Mouse (Mus musculus) right cerebral cortex, postnatal 14 days (tissue): ENCODE data around the gene Ppa2.

Source experiments
- DNase-seq: peaks from one replicate; pipeline ENCODE4 v3.0.0; 2022

Gene Ppa2

DNA sequence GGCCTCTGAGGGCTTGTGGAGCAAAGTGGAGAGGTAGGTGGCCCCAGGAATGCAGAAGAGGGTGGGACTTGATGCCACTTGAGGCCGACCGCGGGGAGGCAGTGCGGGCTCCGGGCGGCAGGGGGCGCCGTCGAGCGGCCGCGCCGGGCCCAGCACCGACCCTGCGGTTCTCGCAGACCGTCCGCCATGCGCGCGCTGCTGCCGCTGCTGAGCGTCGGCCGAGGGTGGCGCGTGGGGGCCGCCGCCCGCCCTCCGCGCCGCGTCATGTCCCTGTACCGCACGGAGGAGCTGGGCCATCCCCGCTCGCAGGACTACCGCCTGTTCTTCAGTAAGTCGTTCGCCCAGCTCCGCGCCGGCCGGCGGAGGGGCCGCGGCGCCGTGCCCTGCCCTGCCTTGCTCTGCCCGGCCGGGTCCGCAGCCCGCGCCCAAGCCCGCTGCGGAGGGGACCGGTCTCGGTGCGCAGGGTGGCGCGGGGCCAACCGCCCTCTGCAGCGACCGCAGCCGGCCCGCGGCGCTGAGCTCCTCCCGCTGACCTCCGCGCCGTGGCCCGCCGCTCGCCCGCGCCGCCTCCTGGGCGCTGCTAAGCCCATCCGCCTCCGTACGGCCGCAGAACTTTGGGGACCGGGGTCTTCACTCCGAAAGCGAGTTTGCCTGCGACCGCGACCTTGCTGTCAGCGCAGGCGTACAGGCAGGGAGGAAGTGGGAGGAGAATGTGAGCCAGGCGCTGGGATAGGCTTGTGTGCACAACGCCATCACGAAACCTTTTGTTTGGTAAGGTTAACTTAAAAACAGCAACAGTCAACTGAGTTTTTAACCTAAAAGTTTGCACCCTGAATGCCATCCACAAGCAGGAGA is at the start of gene Ppa2:
Ppa2 (plus strand) TSS at position 157 of the 855 bp plus-strand sequence.
- DNase-seq, result peak; percentile 73

DNA sequence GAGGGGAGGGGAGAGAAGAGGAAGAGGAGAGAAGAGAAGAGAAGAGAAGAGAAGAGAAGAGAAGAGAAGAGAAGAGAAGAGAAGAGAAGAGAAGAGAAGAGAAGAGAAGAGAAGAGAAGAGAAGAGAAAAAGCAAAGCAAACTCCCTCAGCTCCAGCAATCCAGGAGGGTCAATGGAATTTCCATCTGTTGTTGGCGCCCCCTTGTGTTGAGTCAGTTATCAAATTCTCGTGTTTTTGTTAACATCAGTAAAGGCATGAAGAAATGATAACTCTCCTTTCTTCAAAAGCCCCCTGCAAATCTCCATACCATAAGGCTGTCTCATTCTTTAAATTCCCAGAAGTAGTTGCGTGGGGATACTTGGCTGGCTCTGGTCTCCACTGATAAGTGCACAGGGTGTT is 38.0 kb upstream of the Ppa2 start:
- peak; percentile 91 for DNase-seq

DNA sequence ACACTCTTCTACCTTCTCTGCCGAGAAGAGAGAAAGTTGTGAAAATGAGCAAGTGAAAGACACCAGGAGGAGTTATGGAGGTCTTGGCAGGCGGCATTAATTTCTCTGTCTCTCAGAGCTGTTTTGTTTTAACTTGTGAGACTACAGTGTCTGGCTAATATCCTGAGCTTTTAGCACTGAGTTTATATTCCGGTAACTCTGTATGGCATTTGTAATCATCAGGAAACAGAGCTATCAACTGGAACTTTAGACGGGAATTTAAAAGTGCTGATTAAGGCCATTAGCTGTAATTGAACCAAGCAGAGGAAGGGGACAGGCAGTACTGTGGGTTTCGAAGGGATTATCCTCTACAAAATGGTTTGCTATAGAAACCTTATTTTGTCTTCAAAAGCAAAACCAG is 25.3 kb upstream of the Ppa2 start:
- no peak for DNase-seq

DNA sequence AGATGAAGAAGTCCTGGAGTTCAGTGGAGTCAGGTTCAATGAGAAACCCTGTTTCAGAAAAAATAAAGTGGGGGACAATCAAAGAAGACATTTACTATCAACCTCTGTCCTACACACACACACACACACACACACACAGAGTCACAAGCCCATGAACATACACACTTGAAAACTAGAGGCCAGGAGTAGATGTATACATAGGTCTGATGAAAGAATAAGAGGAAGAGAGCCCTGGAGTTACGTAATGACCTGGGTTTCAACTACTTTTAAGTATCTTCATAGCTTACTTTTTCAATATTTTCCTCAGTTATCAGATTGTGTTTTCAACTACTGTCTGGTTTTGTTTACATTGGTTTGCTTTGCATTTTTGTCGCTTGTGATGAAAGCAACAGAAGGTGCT is 21.1 kb upstream of the Ppa2 start:
- no peak for DNase-seq

DNA sequence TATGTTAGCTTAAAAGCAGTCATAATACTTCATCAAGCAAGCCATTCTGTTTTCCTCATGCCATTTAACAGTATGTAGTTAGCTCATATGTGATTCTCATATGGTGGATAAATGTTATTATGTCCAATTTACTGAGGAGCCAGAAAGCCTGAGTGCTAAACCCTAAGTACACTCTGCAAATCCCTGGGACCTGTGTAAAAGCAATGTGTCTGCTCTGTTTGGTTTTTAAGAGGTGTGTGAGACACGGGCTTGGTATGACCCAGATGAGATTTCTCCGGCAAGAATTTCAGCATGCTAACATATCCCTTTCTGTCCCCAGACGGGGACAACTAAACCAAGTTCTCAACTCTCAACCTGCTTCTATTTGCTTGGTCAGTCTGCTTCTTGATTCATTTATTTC is 5.6 kb upstream of the Ppa2 start:
- DNase-seq, result no peak

DNA sequence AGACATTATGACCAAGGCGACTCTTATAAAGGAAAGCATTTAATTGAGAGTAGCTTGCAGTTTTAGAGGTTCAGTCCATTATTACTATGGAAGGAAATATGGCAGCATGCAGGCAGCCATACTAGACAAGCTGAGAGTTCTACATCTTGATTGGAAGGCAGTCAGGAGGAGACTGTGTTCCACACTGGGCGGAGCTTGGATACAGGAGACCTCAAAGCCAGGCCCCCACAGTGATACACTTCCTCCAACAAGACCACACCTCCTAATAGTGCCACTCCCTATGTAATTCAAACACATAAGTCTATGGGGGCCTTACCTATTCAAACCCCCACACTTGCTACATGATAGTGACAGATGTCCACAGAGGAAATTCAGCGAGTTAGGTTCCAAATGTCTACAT is 1.5 kb upstream of the Ppa2 start:
- no peak for DNase-seq

DNA sequence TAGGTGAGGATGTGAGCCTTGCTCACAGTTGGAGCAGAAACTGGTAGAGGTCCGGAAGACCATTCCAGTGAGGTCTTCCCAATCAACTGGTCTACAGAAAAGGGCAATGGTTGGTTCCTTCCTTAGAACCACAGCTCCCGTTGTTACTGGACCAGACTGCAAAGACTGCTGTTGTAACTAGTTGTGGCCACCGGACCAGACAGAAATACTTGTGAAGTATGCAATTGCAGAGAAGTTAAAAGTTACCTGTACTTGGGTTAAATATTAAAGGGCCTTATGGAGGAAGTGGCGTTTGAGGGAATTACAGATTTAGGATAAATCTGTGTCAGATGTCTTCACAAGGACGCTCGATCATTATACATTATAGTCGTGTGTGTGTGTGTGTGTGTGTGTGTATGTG is 551 bp upstream of the Ppa2 start:
- no peak for DNase-seq

DNA sequence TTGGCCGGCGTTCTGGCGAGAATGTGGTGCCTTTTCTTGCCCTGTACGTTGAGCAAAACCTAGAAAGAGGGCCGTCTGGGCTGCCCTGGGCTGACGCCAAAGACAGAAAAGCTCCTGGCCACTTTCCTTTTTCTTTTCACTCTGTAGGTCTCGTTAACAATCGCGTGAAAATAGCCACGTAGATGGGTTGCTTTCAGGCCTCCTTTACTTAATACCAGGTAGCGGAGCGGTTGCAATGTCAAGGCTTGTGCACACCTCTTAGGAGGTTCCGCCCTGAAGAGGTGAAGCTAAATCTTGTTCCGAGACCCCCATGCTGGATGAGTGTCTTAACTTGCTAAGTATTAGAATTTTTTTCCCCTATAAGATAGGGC is 884 bp downstream of the Ppa2 start:
- no peak for DNase-seq

DNA sequence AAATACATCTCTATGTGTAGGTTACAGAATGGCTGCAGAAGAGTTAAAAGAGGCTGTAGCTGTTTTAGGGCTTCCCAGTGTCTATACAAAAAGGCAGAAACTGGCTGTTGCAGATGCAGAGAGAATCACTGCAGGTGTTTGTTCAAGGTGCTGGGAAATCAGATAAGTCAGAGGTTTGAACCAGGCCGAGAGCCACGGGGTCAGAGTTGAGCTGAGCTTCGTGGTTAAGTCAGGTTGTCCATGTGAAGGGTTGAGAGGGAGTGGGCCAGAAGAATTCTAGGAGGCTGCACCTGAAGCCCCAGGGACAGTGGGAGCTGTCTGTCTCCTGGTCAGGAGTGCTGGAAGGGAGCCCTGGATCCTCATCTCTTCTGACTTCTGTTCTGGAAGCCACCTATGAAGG is 2.4 kb downstream of the Ppa2 start:
- no peak for DNase-seq

DNA sequence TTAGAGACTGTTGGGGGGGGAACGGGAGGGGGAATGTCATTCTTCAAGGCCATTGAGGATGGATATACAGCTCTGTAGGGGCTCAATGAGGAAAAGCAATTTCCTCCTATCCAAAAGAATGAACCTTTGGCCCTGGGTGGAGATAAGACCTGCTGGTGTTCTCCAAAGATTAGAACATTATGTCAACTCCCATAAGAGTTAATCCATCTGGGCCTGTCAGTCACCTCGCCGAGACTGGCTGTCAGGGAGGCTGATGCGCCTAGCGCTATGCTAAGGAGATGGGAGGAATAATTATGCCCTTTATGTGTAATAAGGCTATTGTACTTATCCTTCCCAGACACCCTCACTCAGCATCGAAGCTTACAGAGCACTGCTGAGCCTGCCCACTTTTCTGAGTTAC is 2.9 kb downstream of the Ppa2 start:
- DNase-seq, result no peak

DNA sequence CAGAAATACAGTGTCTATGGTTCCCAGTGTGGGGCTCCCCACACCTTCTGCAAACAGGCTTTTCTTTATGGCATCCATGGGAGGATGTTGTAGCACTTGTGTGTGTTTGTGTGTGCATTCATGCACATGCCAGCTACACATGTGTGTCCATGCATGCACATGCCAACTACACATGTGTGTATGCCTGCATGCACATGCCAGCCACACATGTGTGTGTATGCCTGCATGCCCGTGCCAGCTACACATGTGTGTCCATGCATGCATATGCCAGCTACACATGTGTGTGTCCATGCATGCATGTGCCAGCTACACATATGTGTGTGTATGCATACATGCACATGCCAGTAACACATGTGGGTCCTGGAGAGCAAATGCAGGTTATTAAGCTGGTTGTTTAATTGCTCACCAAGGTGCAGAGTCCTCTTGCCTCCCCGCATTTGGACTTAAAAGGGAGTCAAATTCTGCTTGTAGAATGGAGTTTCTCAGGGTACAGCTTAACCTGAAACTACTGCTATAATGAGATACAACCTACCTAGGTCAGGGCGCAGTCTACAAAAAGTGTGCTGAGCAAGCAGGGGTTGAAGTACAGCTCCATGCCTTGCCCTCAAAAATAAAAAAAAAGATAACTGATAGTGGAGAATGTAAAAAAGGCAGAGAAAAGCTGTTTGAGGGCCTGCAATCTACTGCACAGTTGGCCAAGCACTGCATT is 3.7 kb downstream of the Ppa2 start:
- DNase-seq, result no peak

DNA sequence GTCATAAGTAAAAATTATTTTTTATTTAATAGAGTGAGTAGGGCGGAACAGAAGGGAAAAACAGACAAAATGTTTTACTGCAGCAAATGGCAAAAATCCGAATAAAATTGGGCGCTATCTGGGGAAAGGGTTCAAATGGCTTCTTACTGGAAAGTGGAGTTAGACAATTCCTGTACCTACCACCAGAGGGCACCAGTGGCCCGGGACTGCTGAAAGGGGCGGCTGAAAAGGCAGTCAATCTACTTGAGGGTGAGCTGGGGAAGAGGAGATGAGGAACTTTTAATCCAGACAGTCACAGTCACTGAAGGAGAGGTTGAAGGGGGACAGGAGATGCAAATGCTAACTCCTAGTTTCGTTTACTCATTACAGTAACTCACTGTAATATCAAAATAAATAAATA is 4.6 kb downstream of the Ppa2 start:
- DNase-seq, result peak; percentile 75

DNA sequence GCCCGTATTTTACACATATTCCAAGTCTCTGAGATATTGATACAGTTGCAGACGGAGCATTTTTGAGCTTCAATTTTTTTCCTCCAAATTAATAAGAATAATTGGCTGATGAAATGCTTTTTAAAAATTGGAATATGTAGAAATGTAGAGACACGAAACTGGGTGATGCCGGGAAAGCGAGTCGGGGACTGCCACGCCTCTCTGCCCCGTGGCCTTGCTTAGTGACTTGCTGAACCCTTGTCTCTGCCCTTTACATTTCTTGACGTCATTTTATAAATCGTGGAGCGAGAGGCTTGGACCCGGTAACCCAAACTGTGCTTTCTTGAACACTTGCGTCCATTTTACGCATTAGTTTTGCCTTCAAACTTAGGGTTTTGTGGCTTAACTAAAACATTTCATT is 5.1 kb downstream of the Ppa2 start:
- DNase-seq, result no peak

DNA sequence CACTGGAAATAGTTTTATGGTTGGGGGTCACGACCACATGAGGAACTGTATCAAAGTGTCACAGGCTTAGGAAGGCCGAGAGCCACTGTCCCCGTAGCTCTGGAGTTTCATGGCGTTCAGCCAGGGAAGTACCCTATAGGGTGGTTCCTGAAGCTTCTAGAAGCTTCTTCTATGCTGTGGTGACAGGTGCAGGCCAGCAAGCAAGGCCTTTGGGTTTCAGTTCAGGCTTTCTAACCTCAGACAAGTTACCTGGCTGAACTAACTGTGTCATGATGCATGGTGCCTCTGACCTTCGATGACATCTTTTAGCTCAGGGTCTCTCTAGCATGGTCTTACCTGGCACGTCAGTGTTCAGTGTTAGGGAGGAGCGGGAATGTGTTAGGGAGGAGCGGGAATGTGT is 5.7 kb downstream of the Ppa2 start:
- DNase-seq, result no peak

DNA sequence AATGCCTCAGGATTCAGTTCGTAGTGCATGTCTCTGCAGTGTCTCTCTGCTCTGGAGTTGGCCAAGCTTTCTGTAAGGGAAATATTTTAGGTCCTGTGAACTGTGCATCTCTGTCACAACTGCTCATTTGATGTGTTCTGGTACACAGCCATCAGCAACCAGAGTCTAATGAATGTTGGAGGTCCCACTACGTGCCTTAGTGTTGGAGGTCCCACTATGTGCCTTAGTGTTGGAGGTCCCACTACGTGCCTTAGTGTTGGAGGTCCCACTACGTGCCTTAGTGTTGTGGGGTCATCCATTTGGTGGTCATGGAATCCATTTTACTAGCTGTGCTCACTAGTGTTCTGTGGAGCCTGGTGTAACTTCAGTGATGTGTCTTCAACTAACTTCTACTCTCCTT is 7.9 kb downstream of the Ppa2 start:
- DNase-seq, result no peak

DNA sequence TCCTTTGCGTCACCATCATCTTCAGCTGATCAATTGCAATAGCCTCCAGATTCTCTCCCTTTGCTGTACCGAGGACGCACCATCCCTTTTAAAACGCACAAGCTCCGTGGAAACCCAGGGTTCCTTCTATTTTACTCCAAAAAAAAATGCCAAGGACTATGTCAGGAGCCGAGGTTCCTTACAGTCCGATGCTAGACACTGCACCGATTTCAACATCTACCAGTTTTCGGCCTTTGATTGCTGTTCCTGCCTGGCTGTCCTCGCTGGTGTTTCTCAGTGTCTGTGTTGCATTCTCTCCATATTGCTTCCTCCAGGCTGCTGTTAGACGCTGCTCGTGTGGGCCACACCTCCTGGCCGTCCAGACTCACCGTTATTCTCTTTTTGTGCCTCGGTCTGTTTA is 8.7 kb downstream of the Ppa2 start:
- DNase-seq, result no peak

DNA sequence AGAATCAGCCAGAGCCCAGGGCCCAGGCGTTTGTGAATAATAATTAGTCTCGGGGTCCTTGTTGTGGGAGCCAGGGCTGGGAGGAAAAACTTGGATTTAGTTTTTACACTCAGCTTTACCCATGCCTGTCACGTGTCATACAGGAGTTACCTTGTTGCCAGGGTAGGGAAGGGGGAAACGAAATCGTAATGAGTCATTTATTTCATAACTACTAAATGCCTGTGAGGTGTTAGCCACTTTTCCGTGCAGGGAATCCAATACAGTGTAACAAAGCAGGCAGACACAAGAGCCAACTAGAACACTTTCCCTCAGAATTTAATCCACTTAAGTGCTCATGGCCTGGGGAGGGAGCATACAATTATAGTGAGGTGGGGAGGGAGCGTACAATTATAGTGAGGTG is 9.9 kb downstream of the Ppa2 start:
- DNase-seq, result no peak

DNA sequence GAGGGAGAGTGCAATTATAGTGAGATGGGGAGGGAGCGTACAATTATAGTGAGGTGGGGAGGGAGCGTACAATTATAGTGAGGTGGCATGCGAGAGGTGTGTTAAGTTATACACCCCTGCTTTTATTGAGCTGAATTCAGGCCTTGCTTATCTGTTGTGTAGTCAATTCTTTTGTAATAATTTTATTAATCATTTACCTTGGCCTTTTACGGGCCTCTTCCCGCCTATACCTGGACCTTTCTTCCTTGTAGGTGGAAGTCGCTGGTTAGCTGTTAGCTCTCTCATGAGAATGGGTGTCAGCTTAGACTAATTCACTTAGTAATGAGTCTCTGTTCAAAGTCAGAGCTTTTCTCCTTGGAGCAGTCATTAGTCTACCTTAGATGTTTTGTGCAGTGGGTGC is 10.4 kb downstream of the Ppa2 start:
- DNase-seq, result no peak

DNA sequence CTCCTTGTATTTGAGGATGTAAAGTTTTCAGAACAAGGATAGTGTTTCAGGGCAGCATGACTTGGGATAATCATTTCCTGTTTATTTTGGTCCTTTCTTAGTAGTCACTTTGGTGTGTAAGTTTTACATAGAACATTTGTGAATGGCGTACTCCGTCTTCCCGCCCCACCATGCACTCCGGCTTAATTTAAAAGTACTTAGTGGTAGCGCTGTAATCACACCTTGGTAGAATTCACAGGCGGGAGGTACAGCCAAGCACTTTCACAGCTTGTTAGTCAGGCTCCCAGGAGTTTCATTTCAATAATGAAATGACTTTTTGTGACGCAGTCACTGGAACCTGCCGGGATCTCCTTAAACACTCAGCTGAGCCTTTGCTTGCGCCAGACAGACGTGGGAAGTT is 12.0 kb downstream of the Ppa2 start:
- DNase-seq, result no peak

DNA sequence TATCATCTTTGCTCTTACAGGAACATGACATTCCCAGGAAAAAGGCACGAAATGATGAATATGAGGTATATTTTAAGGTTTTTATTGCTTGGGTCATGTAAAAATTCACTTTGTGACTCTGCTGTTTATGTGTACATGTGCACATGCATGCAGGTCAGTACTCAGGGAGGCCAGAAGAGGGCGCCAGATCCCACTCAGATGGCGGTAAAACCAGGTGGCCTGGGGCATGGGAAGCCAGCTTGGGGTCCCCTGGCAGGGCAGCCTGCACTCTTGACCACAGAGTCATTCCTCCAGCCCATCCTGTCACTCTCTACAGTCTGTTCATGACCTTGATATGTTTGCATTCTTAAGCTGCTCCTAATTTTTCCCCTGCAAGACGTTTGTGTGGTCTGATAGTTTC is 12.6 kb downstream of the Ppa2 start:
- DNase-seq, result no peak

DNA sequence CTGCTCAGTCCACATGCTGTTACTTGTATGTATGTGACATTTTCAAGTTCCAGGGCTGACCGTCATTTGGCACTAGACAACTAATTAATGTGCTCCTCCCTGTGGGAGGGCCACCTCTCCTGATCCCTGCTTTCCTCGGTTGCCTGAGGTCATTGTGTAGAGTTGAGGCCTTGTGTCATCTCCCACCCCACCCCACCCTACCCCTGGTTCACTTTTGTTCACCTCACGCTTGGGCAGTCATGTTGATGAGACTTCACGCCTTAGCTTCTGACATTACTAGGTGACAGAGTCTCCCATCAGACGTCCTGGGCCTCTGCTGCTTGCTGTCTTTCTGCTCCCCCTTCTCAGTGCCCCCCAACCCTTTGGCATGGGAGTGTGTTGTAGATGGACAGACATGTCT is 15.2 kb downstream of the Ppa2 start:
- DNase-seq, result no peak

DNA sequence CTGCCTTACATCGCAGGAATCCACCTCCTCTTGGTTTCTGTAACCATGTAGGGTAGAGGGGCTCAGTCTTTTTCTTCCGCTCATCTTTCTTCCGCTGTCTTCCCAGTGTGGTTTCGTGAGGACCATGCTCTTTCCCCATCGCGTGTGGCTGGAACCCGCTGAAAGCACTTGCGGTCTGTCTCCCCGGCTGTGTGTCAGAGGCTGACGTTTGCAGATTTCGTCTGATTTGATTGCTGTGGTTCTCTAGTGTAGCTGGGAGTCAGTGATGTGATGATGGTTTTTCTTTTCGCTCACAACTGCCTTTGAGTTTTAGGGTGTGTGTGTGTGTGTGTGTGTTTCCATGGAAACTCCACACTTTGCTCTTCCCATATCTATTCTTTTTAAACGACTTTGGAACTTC is 18.6 kb downstream of the Ppa2 start:
- DNase-seq, result no peak

DNA sequence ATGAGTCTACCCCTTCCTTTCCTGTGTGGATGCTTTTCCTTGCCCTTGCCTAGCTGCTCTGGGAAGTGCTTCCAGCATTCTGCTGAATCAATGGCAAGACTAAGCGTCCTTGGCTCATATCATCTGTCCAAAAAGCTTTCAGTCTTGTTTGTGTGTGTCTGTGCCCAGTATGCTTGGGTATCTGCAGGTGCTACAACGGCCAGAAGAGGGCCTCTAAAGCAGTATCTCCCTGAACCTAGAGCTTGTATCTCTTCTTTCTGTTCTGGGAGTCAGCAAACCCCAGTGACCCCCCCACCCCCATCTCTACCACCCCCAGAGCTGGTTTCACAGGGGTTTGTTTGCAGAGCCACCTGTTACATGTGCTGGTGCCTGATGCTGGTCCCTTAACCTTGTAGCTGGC is 19.5 kb downstream of the Ppa2 start:
- DNase-seq, result no peak

DNA sequence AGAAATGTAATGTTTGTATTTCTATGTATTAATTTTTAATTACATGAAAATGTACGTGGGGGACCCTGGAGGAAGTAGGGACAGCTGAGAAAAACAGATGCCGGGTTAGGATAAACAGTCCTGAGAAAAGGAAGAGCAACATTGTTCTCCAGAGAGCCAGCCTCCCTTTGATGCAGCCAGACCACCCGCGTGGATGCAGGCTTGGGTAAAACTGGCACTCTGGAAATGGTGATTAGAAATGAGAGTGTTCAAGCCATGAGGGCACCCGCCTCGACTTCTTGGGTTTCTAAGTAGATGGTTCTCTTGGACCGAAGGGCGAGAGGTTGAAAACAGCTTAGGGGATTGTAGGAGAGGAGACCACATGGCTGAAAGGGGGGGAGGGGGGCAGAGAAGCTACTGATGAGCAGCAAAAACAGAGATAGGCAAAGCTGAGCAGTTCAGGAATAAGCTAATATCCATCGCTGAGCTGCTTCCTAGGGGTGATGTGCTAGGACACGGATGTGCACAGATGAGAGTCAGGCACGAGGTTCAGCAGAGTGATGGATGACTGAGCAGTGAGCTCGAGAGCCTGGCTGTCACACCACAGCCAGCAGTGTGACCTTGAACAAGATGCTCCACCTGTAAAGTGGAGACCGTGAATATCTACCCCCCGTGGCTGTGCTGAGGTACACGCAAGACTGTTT is 21.4 kb downstream of the Ppa2 start:
- no peak for DNase-seq
